Mouse (Mus musculus) olfactory bulb, adult 2 months (tissue): ENCODE measurements around the gene Dusp1. TPM values are rescaled to one million over a fixed set of nuclear protein-coding genes. Genes with fewer than 3 reads are reported as not detected.

Experiments
- H3K27ac ChIP-seq: fragments of 200-500 bp; 2 replicates; pipeline ENCODE4 v1.5.1; 2012; ENCODE audit warnings: low read depth, low read length; ENCODE audit not compliant: insufficient read depth
- H3K4me1 ChIP-seq: fragments of 200-500 bp; 2 replicates; pipeline ENCODE4 v1.6.1; 2012; ENCODE audit warnings: low read length; ENCODE audit not compliant: control insufficient read depth, insufficient read depth
- H3K4me3 ChIP-seq: fragments of 200-500 bp; 2 replicates; pipeline ENCODE4 v1.5.1; 2012; ENCODE audit warnings: mild to moderate bottlenecking, low read depth, low read length, moderate library complexity; ENCODE audit not compliant: insufficient read depth
- CTCF ChIP-seq: fragments of 200-500 bp; IDR thresholded peaks from 2 replicates; pipeline ENCODE4 v1.5.1; 2012; ENCODE audit warnings: low read depth, mild to moderate bottlenecking, low read length, moderate library complexity; ENCODE audit not compliant: insufficient read depth
- POLR2A ChIP-seq: fragments of 200-500 bp; IDR thresholded peaks from 2 replicates; pipeline ENCODE4 v1.6.1; 2012; ENCODE audit warnings: mild to moderate bottlenecking, low read depth, low read length, moderate library complexity; ENCODE audit not compliant: insufficient read depth
- WGBS: fragments of 180-500 bp; shearing (Covaris S2); methylation state at CpG from one replicate; pipeline ENCODE4 v1.1.7; 2018; 5-methylcytosine and 5-hydroxymethylcytosine counted together
- polyA plus RNA-seq: library from polyadenylated mRNA; stranded (reverse); fragments of >200 nt; gene quantifications from 2 replicates; pipeline ENCODE4 v1.2.4, GENCODE M21; 2012; ENCODE audit warnings: low replicate concordance; ENCODE audit not compliant: missing spikeins, insufficient read depth, insufficient read length

Dusp1 gene
- not detected in 2 replicates for polyA plus RNA-seq

GRCm38 (mm10) chr17:26561651-26562181, at the start of gene Dusp1:
TSS of gene Dusp1 (minus strand) at chr17:26562128.
- Histone ChIP-seq H3K4me3 (peak within 1 kb of the TSS; percentile 65), H3K4me1 (peaks cover 29% of the 10 kb centered on the region), H3K27ac (peak within 1 kb of the TSS; percentile 74)
- 1% methylated on average over 25 of the region's 25 CpGs for WGBS
- TF ChIP-seq CTCF (no peak), POLR2A (no peak)

- 17% methylated on average over 7 of the region's 7 CpGs for WGBS
- no peak for TF ChIP-seq POLR2A
- no peak for TF ChIP-seq CTCF
- H3K4me1 ChIP-seq = peaks cover 37% of the 10 kb centered on the region
- H3K27ac ChIP-seq = peak overlapping the region; percentile 49
- no peak overlapping the region for H3K4me3 ChIP-seq
Measured at GRCm38 (mm10) chr17:26611328-26611727, 49.4 kb upstream of the Dusp1 start.

DNA sequence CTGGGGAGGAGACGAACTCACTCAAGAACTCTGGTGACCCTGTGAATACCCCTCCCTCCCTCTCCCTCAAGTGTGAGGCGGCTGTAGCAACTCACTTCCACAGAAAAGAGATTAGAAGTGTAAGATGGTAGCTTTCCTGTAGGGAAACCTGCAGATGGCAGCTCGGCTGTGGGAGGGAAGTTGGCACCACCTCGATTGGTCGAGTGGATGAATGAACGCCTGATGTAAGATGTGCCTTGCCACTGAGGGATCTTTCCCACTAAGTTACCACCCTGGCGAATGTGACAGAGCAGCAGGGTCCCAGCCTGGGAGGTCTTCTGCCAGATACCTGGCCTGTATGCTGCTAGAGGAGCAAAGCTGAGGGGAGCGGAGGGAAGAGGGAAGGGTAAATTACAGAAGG, 47.9 kb upstream of the Dusp1 start:
- Histone ChIP-seq H3K4me3 (no peak overlapping the region), H3K27ac (no peak overlapping the region), H3K4me1 (peaks cover 44% of the 10 kb centered on the region)
- TF ChIP-seq CTCF = no peak
- TF ChIP-seq POLR2A = no peak
- 66% methylated on average over 8 of the region's 8 CpGs for WGBS

DNA sequence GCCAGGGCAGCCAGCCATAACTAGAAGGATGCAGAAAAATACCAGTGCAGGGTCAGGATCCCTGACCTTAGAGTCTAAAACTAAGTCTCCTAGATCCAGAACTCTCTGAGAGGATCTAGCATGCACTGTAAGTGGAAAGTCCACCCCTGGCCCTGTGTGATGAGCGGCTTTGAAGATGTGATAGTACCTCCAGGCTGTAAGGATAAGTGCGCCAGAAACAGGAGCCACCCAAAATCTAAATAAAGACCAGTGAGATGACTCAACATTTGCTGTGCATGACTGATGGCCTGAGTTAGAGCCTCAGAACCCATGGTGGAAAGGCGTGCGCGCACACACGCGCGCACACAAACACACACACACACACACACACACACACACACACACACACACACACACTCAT, 46.9 kb upstream of the Dusp1 start:
- no peak for TF ChIP-seq POLR2A
- TF ChIP-seq CTCF = no peak
- no peak overlapping the region for H3K4me3 ChIP-seq
- peaks cover 41% of the 10 kb centered on the region for H3K4me1 ChIP-seq
- 49% methylated on average over 8 of the region's 8 CpGs for WGBS
- H3K27ac ChIP-seq = peak overlapping the region; percentile 12

GRCm38 (mm10) chr17:26608348-26608747, 46.4 kb upstream of the Dusp1 start:
- 87% methylated on average over 3 of the region's 3 CpGs for WGBS
- Histone ChIP-seq H3K4me3 (no peak overlapping the region), H3K4me1 (peaks cover 43% of the 10 kb centered on the region), H3K27ac (peak overlapping the region; percentile 12; the same call in 1 of the 2 replicates)
- TF ChIP-seq CTCF (no peak), POLR2A (no peak)

DNA sequence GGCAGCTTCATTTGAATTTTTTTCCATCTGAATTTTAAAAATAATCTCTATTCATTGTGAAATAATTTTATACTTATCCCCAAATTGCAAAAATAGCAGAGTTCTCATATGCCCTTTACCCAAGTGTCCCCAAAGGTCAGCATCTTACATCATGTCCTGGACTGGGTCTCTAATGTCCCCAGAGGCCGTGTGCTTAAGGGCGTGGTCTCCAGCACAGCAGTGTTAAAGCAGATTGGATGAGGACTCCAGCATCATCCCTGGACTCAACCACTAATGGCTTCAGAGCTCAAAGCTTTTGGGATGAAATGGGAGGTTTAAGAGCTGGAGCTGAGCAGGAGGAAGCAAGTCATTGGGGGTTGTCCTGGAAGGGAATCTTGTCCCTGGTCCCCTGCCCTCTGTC, 44.6 kb upstream of the Dusp1 start:
- WGBS = 90% methylated on average over 2 of the region's 2 CpGs
- Histone ChIP-seq H3K4me3 (no peak overlapping the region), H3K27ac (no peak overlapping the region), H3K4me1 (peaks cover 51% of the 10 kb centered on the region)
- TF ChIP-seq CTCF = no peak
- TF ChIP-seq POLR2A = no peak

DNA sequence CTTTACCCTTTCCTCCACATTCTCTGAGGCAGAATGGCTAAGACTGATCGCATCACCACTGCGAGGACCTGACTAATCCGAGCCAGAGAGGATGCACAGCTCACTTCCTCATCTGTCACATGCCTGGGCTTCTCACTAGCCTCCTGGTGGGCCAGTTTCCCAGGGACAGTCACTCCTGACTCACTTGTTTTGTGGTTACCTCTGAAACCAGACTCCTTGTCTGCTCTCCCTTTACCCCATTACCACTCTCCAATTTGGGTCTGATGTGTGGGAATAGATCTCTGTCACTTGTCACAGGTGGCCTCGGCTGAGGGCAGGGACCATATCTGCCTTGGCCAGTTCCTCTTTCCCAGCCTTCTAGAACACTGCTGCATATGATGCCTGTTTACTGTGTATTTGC, 43.7 kb upstream of the Dusp1 start:
- TF ChIP-seq POLR2A = no peak
- no peak for TF ChIP-seq CTCF
- Histone ChIP-seq H3K4me3 (no peak overlapping the region), H3K27ac (no peak overlapping the region), H3K4me1 (peaks cover 50% of the 10 kb centered on the region)
- 79% methylated on average over 4 of the region's 4 CpGs for WGBS

DNA sequence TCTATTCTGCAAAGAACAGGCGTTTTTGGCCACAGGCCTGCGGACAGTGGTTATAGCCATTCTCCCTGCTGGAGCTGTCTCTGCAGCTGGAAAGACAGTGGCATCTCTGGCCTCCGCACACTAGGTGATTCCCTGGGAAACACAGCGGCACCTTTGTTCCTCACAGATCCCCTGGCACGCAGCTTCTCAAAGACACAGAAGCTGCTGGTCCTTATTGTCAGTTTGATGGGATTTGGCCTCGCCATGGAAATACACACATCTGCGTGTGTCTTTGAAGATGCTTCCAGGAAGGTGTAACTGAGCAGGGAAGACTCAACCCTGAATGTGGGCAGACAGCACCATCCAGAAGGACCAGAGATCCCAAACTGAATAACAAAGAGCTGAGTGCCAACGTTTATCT, 41.4 kb upstream of the Dusp1 start:
- H3K27ac ChIP-seq = no peak overlapping the region
- WGBS = 81% methylated on average over 8 of the region's 8 CpGs

GRCm38 (mm10) chr17:26602371-26602885, 40.5 kb upstream of the Dusp1 start:
- no peak for TF ChIP-seq CTCF
- TF ChIP-seq POLR2A = no peak
- H3K27ac ChIP-seq = peak overlapping the region; percentile 32
- WGBS = 30% methylated on average over 12 of the region's 12 CpGs
- no peak overlapping the region for H3K4me3 ChIP-seq
- H3K4me1 ChIP-seq = peaks cover 33% of the 10 kb centered on the region

More for the DNA sequence above, 41.4 kb upstream of the Dusp1 start:
- Histone ChIP-seq H3K4me1 (peaks cover 34% of the 10 kb centered on the region), H3K4me3 (no peak overlapping the region)
- TF ChIP-seq POLR2A (no peak), CTCF (no peak)
